Mouse (Mus musculus) brain, embryonic 14.5 days (tissue): ENCODE measurements around the gene Prdm2.

ENCODE experiments used
- CTCF ChIP-seq: fragments of 200-500 bp; IDR thresholded peaks from 2 replicates; pipeline ENCODE4 v1.5.1; 2012; ENCODE audit warnings: inconsistent platforms, mild to moderate bottlenecking, moderate library complexity, borderline replicate concordance; ENCODE audit not compliant: insufficient read depth, insufficient read length; ENCODE audit errors: extremely low read depth
- POLR2A ChIP-seq: fragments of 200-500 bp; IDR thresholded peaks from 2 replicates; pipeline ENCODE4 v1.6.1; 2012; ENCODE audit warnings: mild to moderate bottlenecking, inconsistent platforms, borderline replicate concordance; ENCODE audit not compliant: poor library complexity, insufficient read depth, insufficient read length, severe bottlenecking; ENCODE audit errors: extremely low read depth

- TF ChIP-seq POLR2A (peak; percentile 99), CTCF (no peak)
These were observed at the start of gene Prdm2 for GRCm38 (mm10) chr4:143212341-143213174.
